Mouse (Mus musculus): Measurements from ENCODE around the gene Plxna2.

DNA sequence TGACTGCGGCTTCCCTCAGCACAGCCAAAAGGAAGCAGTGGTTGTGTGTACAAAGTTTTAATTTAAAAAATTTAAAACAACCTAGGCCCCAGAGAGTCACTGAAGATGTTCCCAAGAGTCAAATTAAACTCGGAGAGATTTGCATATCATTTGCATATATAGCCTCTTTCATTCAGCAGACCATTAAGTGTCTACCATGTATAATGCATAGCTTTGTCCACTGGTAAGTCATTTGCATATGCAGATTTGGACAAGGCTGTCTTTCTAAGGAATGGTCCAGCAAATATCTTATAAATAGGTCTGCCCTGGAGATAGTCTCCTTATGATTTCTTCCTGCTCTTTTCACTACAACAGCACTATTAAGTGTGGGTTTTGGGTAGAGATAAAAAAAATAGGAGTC lies 103.2 kb downstream of the Plxna2 start:
- no peak for TF ChIP-seq CTCF (IDR thresholded peaks at IDR 0.05; ENCODE audit: low read depth)
- no peak for TF ChIP-seq EP300 (IDR thresholded peaks at IDR 0.05; ENCODE audit: low read depth)
